Mouse (Mus musculus) limb, embryonic 14.5 days (tissue): Measurements from ENCODE around the gene Tac1. TPM values are rescaled to one million over a fixed set of nuclear protein-coding genes. Genes with fewer than 3 reads are reported as not detected.
"Not testable (repeated sequence)": the region's sequence is repeated elsewhere in the genome, so short reads cannot be mapped to it uniquely, and the experiment has no call there.

Source experiments
- ATAC-seq: fragments of 200-750 bp; cut with Nextera tagmentation; 2 replicates; pipeline ENCODE4 v1.8.0; 2017; ENCODE audit warnings: low read depth, moderate number of reproducible peaks, moderate TSS enrichment; ENCODE audit not compliant: low FRiP score
- DNase-seq: peaks from one replicate; pipeline ENCODE4 v3.0.0-alpha.2; 2015; ENCODE audit warnings: low spot score
- H3K27ac ChIP-seq: fragments of 300-500 bp; sonication (generic); replicated peaks from 2 replicates; pipeline ENCODE4 v1.5.1; 2014; ENCODE audit warnings: low read depth, mild to moderate bottlenecking, low read length, moderate library complexity, mixed read lengths
- H3K27me3 ChIP-seq: fragments of 300-500 bp; sonication (generic); 2 replicates; pipeline ENCODE4 v1.6.1; 2014; ENCODE audit warnings: low read length, mixed read lengths; ENCODE audit not compliant: control insufficient read depth, insufficient read depth
- H3K36me3 ChIP-seq: fragments of 300-500 bp; sonication (generic); 2 replicates; pipeline ENCODE4 v1.6.1; 2014; ENCODE audit warnings: mild to moderate bottlenecking, low read length, moderate library complexity, mixed read lengths; ENCODE audit not compliant: control insufficient read depth, insufficient read depth
- H3K4me1 ChIP-seq: fragments of 300-500 bp; sonication (generic); 2 replicates; pipeline ENCODE4 v1.6.1; 2014; ENCODE audit warnings: antibody characterized with exemption, low read length, mixed read lengths; ENCODE audit not compliant: control insufficient read depth, insufficient read depth
- H3K4me2 ChIP-seq: fragments of 300-500 bp; sonication (generic); replicated peaks from 2 replicates; pipeline ENCODE4 v1.6.1; 2014; ENCODE audit warnings: low read depth, mild to moderate bottlenecking, low read length, moderate library complexity; ENCODE audit not compliant: severe bottlenecking
- H3K4me3 ChIP-seq: fragments of 300-500 bp; sonication (generic); replicated peaks from 2 replicates; pipeline ENCODE4 v1.5.1; 2014; ENCODE audit warnings: low read length
- H3K9ac ChIP-seq: fragments of 300-500 bp; sonication (generic); 2 replicates; pipeline ENCODE4 v1.6.1; 2014; ENCODE audit warnings: mild to moderate bottlenecking, low read depth, low read length, moderate library complexity; ENCODE audit not compliant: severe bottlenecking
- H3K9me3 ChIP-seq: fragments of 300-500 bp; sonication (generic); 2 replicates; pipeline ENCODE4 v1.6.1; 2016; ENCODE audit warnings: low read length; ENCODE audit not compliant: control insufficient read depth
- POLR2A ChIP-seq: fragments of 200-500 bp; IDR thresholded peaks from 2 replicates; pipeline ENCODE4 v1.8.0; 2012; ENCODE audit warnings: inconsistent platforms, mild to moderate bottlenecking, moderate library complexity, borderline replicate concordance; ENCODE audit not compliant: insufficient read depth, insufficient read length; ENCODE audit errors: extremely low read depth
- WGBS: fragments of 180-500 bp; shearing (Covaris S2); extraction: QIAGEN DNeasy Blood & Tissue Kit; methylation state at CpG from one replicate; pipeline ENCODE4 v1.1.7; 2014; 5-methylcytosine and 5-hydroxymethylcytosine counted together
- polyA plus RNA-seq, 2 experiments: library from polyadenylated mRNA; depleted of rRNA in 1 of 2; stranded (reverse) in 1 of 2; unstranded in 1 of 2; fragments of >200 nt; fragmentation: Nextera tagmentation in 1 of 2; extraction: Ambion mirVana in 1 of 2; gene quantifications; 2 replicates each; pipeline versions ENCODE4 v1.2.1 to v1.2.3; 2012 to 2014

The Tac1 gene
- polyA plus RNA-seq, 2 experiments = 15.5 to 31.0 TPM

DNA sequence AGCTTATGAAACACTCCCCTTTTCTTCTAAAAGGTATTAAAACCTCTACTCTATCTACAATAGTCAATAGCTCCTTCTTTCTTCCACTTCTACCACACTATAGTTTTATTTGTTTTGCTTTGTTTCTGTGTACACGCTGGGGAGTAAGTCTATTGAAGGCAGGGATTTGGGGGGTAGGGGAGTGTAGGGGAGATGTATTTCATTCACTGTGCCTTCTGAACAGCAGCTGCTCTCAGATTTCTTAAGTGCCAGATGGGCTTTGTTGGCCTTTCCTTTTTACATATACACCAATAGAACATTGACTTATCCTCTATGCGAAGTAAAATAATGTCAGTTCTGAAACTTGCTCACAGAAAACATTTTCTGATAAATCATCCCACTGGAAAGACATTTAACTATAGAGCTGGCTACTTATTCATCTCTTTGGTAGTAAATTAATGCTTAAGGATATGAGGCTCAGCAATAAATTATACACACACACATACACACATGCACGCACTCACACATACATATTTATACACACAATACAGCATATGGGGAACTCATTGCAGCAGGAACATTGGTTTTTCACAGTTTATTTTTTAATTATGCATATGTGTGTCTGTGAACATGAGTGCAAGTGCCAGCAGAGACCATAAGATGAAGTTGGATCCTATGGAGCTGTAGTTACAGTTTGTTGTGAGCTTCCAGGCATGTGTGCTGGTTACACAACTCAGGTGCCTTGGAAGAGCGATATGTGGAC is 46.8 kb downstream of the Tac1 start:
- H3K27ac ChIP-seq = no peak overlapping the region
- no peak overlapping the region for H3K9ac ChIP-seq
- H3K27me3 ChIP-seq = no peaks in the 10 kb centered on the region
- no peak overlapping the region for H3K4me2 ChIP-seq
- ATAC-seq (no peak), DNase-seq (no peak)
- no peak overlapping the region for H3K4me3 ChIP-seq
- 81% methylated on average over 4 of the region's 4 CpGs for WGBS
- H3K9me3 ChIP-seq = no peaks in the 10 kb centered on the region
- no peak for TF ChIP-seq POLR2A
- H3K4me1 ChIP-seq = no peaks in the 10 kb centered on the region
- H3K36me3 ChIP-seq = no peaks in the 10 kb centered on the region

GRCm38 (mm10) chr6:7613676-7614075 is 59.0 kb downstream of the Tac1 start:
- H3K27me3 ChIP-seq, DNase-seq, H3K27ac ChIP-seq, H3K4me1 ChIP-seq, H3K9me3 ChIP-seq, H3K9ac ChIP-seq, H3K4me2 ChIP-seq, H3K36me3 ChIP-seq, H3K4me3 ChIP-seq, ATAC-seq: not testable (repeated sequence)
- WGBS = 83% methylated on average over 18 of the region's 19 CpGs

Other genes starting within 250 kb of the Tac1 start
- 25.2 and 28.7 TPM in 2 replicates for gene Asns, start 138.4 kb downstream of the Tac1 start, polyA plus RNA-seq (2012; rRNA removed)
- 53.9 and 56.0 TPM in 2 replicates for gene Asns, start 138.4 kb downstream of the Tac1 start, polyA plus RNA-seq (2014; fragmentation: Nextera tagmentation; extraction: Ambion mirVana)